Mouse (Mus musculus): ENCODE measurements around the gene Adpgk. TPM values are rescaled to one million over a fixed set of nuclear protein-coding genes. Genes with fewer than 3 reads are reported as not detected.

Adpgk gene
- total RNA-seq (2012; rRNA removed) (19.4 and 26.2 TPM in 2 replicates), polyA plus RNA-seq (2012; ENCODE audit: insufficient read depth in 1 of 2, insufficient read length in 2 of 2, low read depth in 1 of 2, low replicate concordance in 2 of 2, missing spikeins in 1 of 2) (10 to 100 TPM in 1 of 2 experiments, not detected in 1; 29.8 TPM)

DNA sequence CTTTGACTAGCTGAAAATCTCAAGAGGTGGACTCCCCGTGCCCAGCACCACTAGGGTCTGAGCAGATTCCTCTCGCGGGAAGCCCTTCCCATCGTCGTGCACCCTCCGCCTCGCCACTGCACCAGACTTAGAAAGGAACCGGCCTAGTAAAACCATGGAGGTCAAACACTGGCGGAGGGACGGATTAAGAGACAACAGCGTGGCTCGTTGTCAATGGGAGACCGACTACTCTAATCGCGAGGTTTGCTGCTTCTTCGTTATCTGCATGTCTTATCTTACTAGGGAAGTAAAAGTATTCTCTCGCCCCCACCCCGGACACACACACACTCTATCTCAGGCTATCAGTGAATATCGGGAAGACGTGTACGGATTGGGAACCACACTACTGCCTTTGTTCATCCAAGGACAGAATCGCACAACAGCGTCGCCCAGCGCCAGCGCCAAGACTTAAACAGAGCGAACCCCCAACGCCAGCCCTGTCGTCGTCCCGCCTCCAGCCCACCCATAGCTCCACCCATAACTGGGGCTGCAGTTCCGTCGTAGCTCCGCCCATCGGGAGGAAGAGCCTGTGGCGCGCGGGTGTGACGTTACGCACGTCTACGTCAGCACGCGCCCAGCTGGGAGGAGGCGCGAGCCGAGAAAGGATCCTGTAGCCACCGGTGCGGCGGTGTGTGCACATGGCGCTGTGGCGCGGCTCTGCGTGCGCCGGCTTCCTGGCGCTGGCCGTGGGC, at the start of gene Adpgk:
Gene Adpgk, plus strand, starts transcription at position 602 of the 731 bp plus-strand sequence.
- Histone ChIP-seq H3K4me1 (ENCODE audit: control insufficient read depth in 1 of 2, insufficient read depth in 2 of 2, low read length in 2 of 2) (peaks cover 29 to 57% of the 10 kb centered on the region in 2 experiments), H3K4me3 (ENCODE audit: control insufficient read depth in 1 of 2, insufficient read depth in 1 of 2, low read depth in 2 of 2, low read length in 2 of 2) (peak within 1 kb of the TSS; percentile 63 to 89), H3K27ac (ENCODE audit: control insufficient read depth, low read depth, low read length) (peak within 1 kb of the TSS; percentile 73), H3K9ac (ENCODE audit: control insufficient read depth, low read depth, low read length, poor library complexity, severe bottlenecking) (peak within 1 kb of the TSS; percentile 87), H3K27me3 (ENCODE audit: control insufficient read depth in 1 of 2, insufficient read depth in 2 of 2, low read length in 2 of 2) (no peaks in the 10 kb centered on the region), H3K36me3 (ENCODE audit: control insufficient read depth in 1 of 2, insufficient read depth in 2 of 2, low read length in 2 of 2) (peaks cover 0 to 65% of the 10 kb centered on the region in 2 experiments; a peak in 2 of 4 replicates), H3K9me3 (replicated peaks; ENCODE audit: insufficient read depth, low read length) (no peaks in the 10 kb centered on the region), H3K79me2 (ENCODE audit: control insufficient read depth, insufficient read depth, low read length, poor library complexity) (peaks cover 16% of the 10 kb centered on the region)
- peak; percentile 99 for DNase-seq (ENCODE audit: low read depth, low spot score)
- TF ChIP-seq BHLHE40 (IDR thresholded peaks at IDR 0.05; ENCODE audit: borderline replicate concordance, low read depth, low read length) = no peak
- no peak for TF ChIP-seq MAFK (IDR thresholded peaks at IDR 0.05; ENCODE audit: borderline replicate concordance, low read depth, low read length)
- peak; percentile 37; the same call in 1 of the 2 replicates for TF ChIP-seq RCOR1 (IDR thresholded peaks at IDR 0.05; ENCODE audit: low read depth, low read length)
- TF ChIP-seq USF2 (IDR thresholded peaks at IDR 0.05; ENCODE audit: borderline replicate concordance in 1 of 2, insufficient read depth in 1 of 2, low read depth in 1 of 2, low read length in 2 of 2) = no peak
- peak; percentile 45; the same call in 1 of the 2 replicates for TF ChIP-seq USF1 (IDR thresholded peaks at IDR 0.05; ENCODE audit: low read depth, low read length)
- TF ChIP-seq RAD21 (IDR thresholded peaks at IDR 0.05; ENCODE audit: low read depth, low read length) = no peak; the same call in 1 of the 2 replicates
- peak; percentile 81 for TF ChIP-seq TBP (IDR thresholded peaks at IDR 0.05; ENCODE audit: low read depth, low read length)
- TF ChIP-seq ELF1 (IDR thresholded peaks at IDR 0.05; ENCODE audit: low read depth, low read length) = peak; percentile 82
- peak; percentile 30; the same call in 1 of the 2 replicates for TF ChIP-seq KAT2A (conservative IDR thresholded peaks at IDR 0.05; ENCODE audit: low read depth, low read length)
- no peak for TF ChIP-seq TAL1 (IDR thresholded peaks at IDR 0.05; ENCODE audit: low read length)
- peak; percentile 42; the same call in 1 of the 2 replicates for TF ChIP-seq MYB (IDR thresholded peaks at IDR 0.05; ENCODE audit: low read depth, low read length)
- peak; percentile 96 for TF ChIP-seq SIN3A (IDR thresholded peaks at IDR 0.05; ENCODE audit: low read length)
- TF ChIP-seq ETS1 (IDR thresholded peaks at IDR 0.05; ENCODE audit: low read depth, low read length) = peak; percentile 79; the same call in 1 of the 2 replicates
- no peak for TF ChIP-seq SMC3 (IDR thresholded peaks at IDR 0.05; ENCODE audit: low read depth, low read length)
- no peak; the same call in 1 of the 2 replicates for TF ChIP-seq MAZ (IDR thresholded peaks at IDR 0.05; ENCODE audit: low read depth, low read length)
- 0 out of 2 replicates have a peak, but pooled peaks have one; percentile 56 for TF ChIP-seq UBTF (IDR thresholded peaks at IDR 0.05; ENCODE audit: borderline replicate concordance, insufficient read depth, low read depth, low read length)
- TF ChIP-seq ZNF384 (IDR thresholded peaks at IDR 0.05; ENCODE audit: low read depth, low read length) = no peak
- TF ChIP-seq JUND (IDR thresholded peaks at IDR 0.05; ENCODE audit: low read depth, low read length) = no peak
- TF ChIP-seq ZKSCAN1 (IDR thresholded peaks at IDR 0.05; ENCODE audit: low read depth, low read length) = no peak
- peak; percentile 83 for TF ChIP-seq MAX (IDR thresholded peaks at IDR 0.05; ENCODE audit: low read length)
- no peak for TF ChIP-seq GABPA (IDR thresholded peaks at IDR 0.05; ENCODE audit: low read depth, low read length)
- TF ChIP-seq ZMIZ1 (IDR thresholded peaks at IDR 0.05; ENCODE audit: low read depth, low read length) = peak; percentile 92
- peak; percentile 89 for TF ChIP-seq GATA1 (IDR thresholded peaks at IDR 0.05; ENCODE audit: low read depth, low read length)
- TF ChIP-seq MXI1 (IDR thresholded peaks at IDR 0.05; ENCODE audit: low read depth, low read length) = peak; percentile 96
- peak; percentile 97 to 99 for TF ChIP-seq POLR2A (IDR thresholded peaks at IDR 0.05; ENCODE audit: control insufficient read depth in 1 of 2, insufficient read depth in 1 of 2, low read depth in 1 of 2, low read length in 2 of 2, poor library complexity in 1 of 2)
- 0 out of 2 replicates have a peak, but pooled peaks have one; percentile 48 for TF ChIP-seq TCF12 (IDR thresholded peaks at IDR 0.05; ENCODE audit: low read depth, low read length)
- no peak for TF ChIP-seq ZC3H11A (IDR thresholded peaks at IDR 0.05; ENCODE audit: low read depth, low read length)
- peak in 2 of 3 experiments; percentile 31 to 42; a peak in 4 of 6 replicates for TF ChIP-seq CTCF (IDR thresholded peaks at IDR 0.05 in 2 of 3, conservative IDR thresholded peaks at IDR 0.05 in 1 of 3; ENCODE audit: control insufficient read depth in 1 of 3, insufficient read depth in 1 of 3, low read depth in 2 of 3, low read length in 3 of 3, poor library complexity in 1 of 3, severe bottlenecking in 1 of 3)
- TF ChIP-seq POLR2AphosphoS5 (IDR thresholded peaks at IDR 0.05; ENCODE audit: borderline replicate concordance, low read depth, low read length) = peak; percentile 82
- TF ChIP-seq EP300 (IDR thresholded peaks at IDR 0.05; ENCODE audit: low read depth in 1 of 2, low read length in 2 of 2) = peak; percentile 34 to 57; a peak in 3 of 4 replicates
- peak; percentile 50 for TF ChIP-seq MYC (IDR thresholded peaks at IDR 0.05; ENCODE audit: low read depth, low read length)
- no peak for TF ChIP-seq NRF1 (IDR thresholded peaks at IDR 0.05; ENCODE audit: insufficient read depth, low read depth, low read length, poor library complexity, severe bottlenecking)
- TF ChIP-seq CHD1 (IDR thresholded peaks at IDR 0.05; ENCODE audit: low read depth, low read length) = no peak
- TF ChIP-seq CHD2 (IDR thresholded peaks at IDR 0.05; ENCODE audit: low read length) = peak; percentile 74
- TF ChIP-seq NELFE (IDR thresholded peaks at IDR 0.05; ENCODE audit: low read depth, low read length) = peak; percentile 99
